Mouse (Mus musculus) lung, embryonic 14.5 days (tissue): Measurements from ENCODE around the gene Chn1. TPM values are rescaled to one million over a fixed set of nuclear protein-coding genes. Genes with fewer than 3 reads are reported as not detected.

Source experiments
- ATAC-seq: fragments of 200-750 bp; cut with Nextera tagmentation; 2 replicates; pipeline ENCODE4 v1.8.0; 2017; ENCODE audit warnings: mild to moderate bottlenecking, moderate TSS enrichment, moderate library complexity; ENCODE audit not compliant: insufficient read depth
- DNase-seq: peaks from one replicate; pipeline ENCODE4 v3.0.0-alpha.2; 2015
- H3K27ac ChIP-seq: fragments of 300-500 bp; sonication (generic); 2 replicates; pipeline ENCODE4 v1.5.1; 2014; ENCODE audit warnings: low read depth, mild to moderate bottlenecking, moderate library complexity
- H3K27me3 ChIP-seq: fragments of 300-500 bp; sonication (generic); 2 replicates; pipeline ENCODE4 v1.6.1; 2014; ENCODE audit warnings: low read length, control low read depth; ENCODE audit not compliant: insufficient read depth
- H3K36me3 ChIP-seq: fragments of 300-500 bp; sonication (generic); 2 replicates; pipeline ENCODE4 v1.6.1; 2014; ENCODE audit warnings: control low read depth; ENCODE audit not compliant: insufficient read depth
- H3K4me1 ChIP-seq: fragments of 300-500 bp; sonication (generic); 2 replicates; pipeline ENCODE4 v1.6.1; 2014; ENCODE audit warnings: antibody characterized with exemption, control low read depth; ENCODE audit not compliant: insufficient read depth
- H3K4me2 ChIP-seq: fragments of 300-500 bp; sonication (generic); 2 replicates; pipeline ENCODE4 v1.6.1; 2014; ENCODE audit warnings: mild to moderate bottlenecking
- H3K4me3 ChIP-seq: fragments of 300-500 bp; sonication (generic); 2 replicates; pipeline ENCODE4 v1.5.1; 2014; ENCODE audit warnings: low read depth, low read length
- H3K9ac ChIP-seq: fragments of 300-500 bp; sonication (generic); 2 replicates; pipeline ENCODE4 v1.6.1; 2014
- H3K9me3 ChIP-seq: fragments of 300-500 bp; sonication (generic); 2 replicates; pipeline ENCODE4 v1.6.1; 2016; ENCODE audit warnings: low read depth, low read length, control low read depth
- CTCF ChIP-seq: IDR thresholded peaks from 2 replicates; pipeline ENCODE4 v1.5.1; 2016; ENCODE audit warnings: antibody characterized with exemption, low read depth
- WGBS: fragments of 180-500 bp; shearing (Covaris S2); extraction: QIAGEN DNeasy Blood & Tissue Kit; methylation state at CpG from one replicate; pipeline ENCODE4 v1.1.7; 2014; 5-methylcytosine and 5-hydroxymethylcytosine counted together
- polyA plus RNA-seq: library from polyadenylated mRNA; unstranded; fragments of >200 nt; fragmentation: Nextera tagmentation; extraction: Ambion mirVana; gene quantifications from 2 replicates; pipeline ENCODE4 v1.2.1, GENCODE M21; 2014

The Chn1 gene
- polyA plus RNA-seq, 1 experiment from 2014 or later = 56.4 TPM

DNA sequence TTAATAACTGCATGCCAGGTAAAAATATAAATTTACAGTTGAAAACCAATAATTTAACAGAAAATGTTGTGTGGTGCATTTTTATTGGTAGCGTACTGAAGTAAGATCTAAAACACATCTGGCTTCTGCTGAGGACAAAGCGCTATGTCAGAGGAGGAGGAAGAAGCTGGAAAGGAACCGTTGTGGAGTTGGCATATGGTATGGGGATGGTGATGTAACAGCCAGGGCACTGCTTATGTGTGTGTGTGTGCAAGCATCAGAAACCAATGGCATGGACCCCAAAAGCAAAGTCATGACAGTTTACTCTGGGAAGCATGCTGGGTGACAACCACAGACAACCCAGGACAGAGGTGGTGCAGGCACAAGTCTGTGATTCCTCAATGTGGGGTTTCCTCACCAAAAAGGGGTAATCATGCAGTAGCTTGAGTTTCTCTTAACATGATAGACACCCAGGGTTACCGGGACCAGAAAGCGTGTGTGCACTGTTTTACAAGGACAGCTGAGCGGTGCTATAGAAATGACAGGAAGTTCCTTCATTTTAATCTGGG is 162.7 kb downstream of the Chn1 start:
- H3K9me3 ChIP-seq = no peaks in the 10 kb centered on the region
- no peak overlapping the region for H3K27ac ChIP-seq
- H3K27me3 ChIP-seq = no peaks in the 10 kb centered on the region
- no peak for ATAC-seq
- 93% methylated on average over 6 of the region's 6 CpGs for WGBS
- H3K4me1 ChIP-seq = no peaks in the 10 kb centered on the region
- H3K4me2 ChIP-seq = no peak overlapping the region
- no peak for DNase-seq
- H3K36me3 ChIP-seq = peaks cover 21% of the 10 kb centered on the region; the same call in 1 of the 2 replicates
- no peak overlapping the region for H3K4me3 ChIP-seq
- no peak for TF ChIP-seq CTCF
- no peak overlapping the region for H3K9ac ChIP-seq

DNA sequence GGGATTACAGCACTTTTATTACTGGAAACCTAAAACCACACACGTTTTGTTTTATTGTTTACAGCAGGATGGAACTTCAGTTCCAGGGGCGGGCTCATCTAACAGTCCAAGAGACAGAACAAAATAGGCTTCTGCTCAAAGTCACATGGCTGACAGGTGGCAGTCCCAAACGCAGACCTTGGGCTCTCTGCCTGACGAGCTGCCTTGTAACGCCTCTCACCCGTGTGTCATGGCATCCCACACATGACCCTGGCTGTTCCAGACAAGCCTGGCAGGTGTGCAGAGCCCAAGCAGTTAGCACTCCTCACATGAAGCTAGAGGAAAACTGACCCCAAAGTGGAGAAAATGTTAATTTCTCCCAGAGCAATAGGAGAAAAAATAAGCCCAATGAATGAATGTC is 163.3 kb downstream of the Chn1 start:
- Histone ChIP-seq H3K9me3 (no peaks in the 10 kb centered on the region), H3K27me3 (no peaks in the 10 kb centered on the region), H3K9ac (no peak overlapping the region), H3K27ac (no peak overlapping the region), H3K36me3 (peaks cover 20% of the 10 kb centered on the region; the same call in 1 of the 2 replicates), H3K4me3 (no peak overlapping the region), H3K4me1 (no peaks in the 10 kb centered on the region), H3K4me2 (no peak overlapping the region)
- 64% methylated on average over 6 of the region's 6 CpGs for WGBS
- DNase-seq = no peak
- TF ChIP-seq CTCF = no peak
- ATAC-seq = no peak

DNA sequence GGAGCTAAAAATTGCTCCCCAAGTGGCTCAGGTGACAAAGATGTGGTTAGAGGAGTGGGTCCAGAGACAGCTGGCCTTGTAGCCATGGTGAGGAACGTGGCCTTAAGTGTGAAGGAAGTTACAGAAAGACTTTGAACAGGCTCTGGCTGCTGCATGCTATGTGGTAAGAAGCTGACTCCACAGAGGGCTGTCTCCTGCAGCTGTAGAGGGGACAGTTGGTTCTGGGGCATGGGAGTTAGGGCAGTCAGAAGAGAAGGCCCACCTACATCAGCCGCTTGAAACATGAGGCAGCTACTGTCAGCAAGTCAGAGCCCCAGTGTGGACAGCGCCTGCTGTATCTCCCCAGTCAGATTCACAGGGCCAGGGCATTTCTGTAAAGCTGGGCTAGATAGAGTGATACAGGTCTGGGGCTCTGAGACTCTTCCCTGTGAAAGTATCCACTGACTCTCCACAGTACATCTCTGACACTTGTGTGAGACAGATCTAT is 165.4 kb downstream of the Chn1 start:
- Histone ChIP-seq H3K9me3 (no peaks in the 10 kb centered on the region), H3K4me3 (no peak overlapping the region), H3K4me2 (no peak overlapping the region), H3K4me1 (0 out of 2 replicates have a peak, but pooled peaks cover 2% of the 10 kb centered on the region), H3K27me3 (no peaks in the 10 kb centered on the region), H3K9ac (no peak overlapping the region), H3K36me3 (peaks cover 13% of the 10 kb centered on the region; the same call in 1 of the 2 replicates), H3K27ac (no peak overlapping the region)
- no peak for TF ChIP-seq CTCF
- no peak for ATAC-seq
- 87% methylated on average over 3 of the region's 3 CpGs for WGBS
- no peak for DNase-seq

- no peaks in the 10 kb centered on the region for H3K9me3 ChIP-seq
- H3K9ac ChIP-seq = no peak overlapping the region
- no peak overlapping the region for H3K4me3 ChIP-seq
- peaks cover 13% of the 10 kb centered on the region; the same call in 1 of the 2 replicates for H3K36me3 ChIP-seq
- no peak for ATAC-seq
- H3K27ac ChIP-seq = no peak overlapping the region
- no peak overlapping the region for H3K4me2 ChIP-seq
- no peaks in the 10 kb centered on the region for H3K27me3 ChIP-seq
- 66% methylated on average over 5 of the region's 5 CpGs for WGBS
- no peak for TF ChIP-seq CTCF
- DNase-seq = no peak
- H3K4me1 ChIP-seq = 0 out of 2 replicates have a peak, but pooled peaks cover 2% of the 10 kb centered on the region
Observed at GRCm38 (mm10) chr2:73609067-73609723, 166.0 kb downstream of the Chn1 start.

DNA sequence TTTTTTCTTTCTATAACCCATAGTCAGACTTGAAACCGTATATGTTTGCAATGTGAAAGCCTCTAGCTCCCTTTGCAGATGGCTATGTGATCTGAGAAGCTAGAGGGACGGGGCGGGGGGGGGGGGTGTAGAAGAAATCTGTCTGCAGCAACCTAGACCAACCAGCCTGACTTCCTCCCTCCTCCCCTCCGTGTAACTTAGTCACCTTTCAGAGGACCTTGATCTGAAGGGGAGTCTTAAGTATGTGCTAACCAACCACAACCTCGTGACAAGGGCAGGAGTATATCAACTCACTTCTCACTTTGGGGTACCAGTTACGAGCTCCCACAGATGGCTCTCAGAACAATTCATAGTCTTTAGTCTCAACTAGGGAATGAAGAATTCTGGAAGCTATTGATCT is 166.8 kb downstream of the Chn1 start:
- no peak overlapping the region for H3K9ac ChIP-seq
- H3K4me2 ChIP-seq = no peak overlapping the region
- no peaks in the 10 kb centered on the region for H3K27me3 ChIP-seq
- no peak for ATAC-seq
- H3K4me1 ChIP-seq = 0 out of 2 replicates have a peak, but pooled peaks cover 2% of the 10 kb centered on the region
- H3K36me3 ChIP-seq = peaks cover 13% of the 10 kb centered on the region; the same call in 1 of the 2 replicates
- no peak overlapping the region for H3K27ac ChIP-seq
- no peak for DNase-seq
- H3K4me3 ChIP-seq = no peak overlapping the region
- TF ChIP-seq CTCF = no peak
- H3K9me3 ChIP-seq = no peaks in the 10 kb centered on the region
- 51% methylated on average over 6 of the region's 6 CpGs for WGBS

DNA sequence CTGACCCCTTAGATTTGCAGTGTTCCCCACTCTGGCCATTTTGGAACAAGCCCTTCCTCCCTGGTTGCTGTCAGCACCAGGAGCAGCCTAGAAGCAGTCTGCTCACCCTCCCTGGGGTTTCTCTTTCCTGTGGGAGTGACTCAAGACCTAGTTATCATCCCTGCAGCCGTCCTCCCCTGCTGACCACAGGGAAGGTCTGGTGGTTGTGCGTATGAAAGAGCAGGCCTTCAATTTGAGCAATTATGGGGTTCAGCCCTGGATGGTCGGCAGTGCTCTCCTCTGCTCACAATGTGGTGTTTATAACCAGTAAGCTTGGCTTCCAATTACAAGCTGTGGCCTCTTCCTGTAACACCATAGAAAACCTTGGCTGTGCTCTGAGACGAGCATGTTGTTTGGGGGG is 167.5 kb downstream of the Chn1 start:
- WGBS = 32% methylated on average over 4 of the region's 4 CpGs
- Histone ChIP-seq H3K4me1 (0 out of 2 replicates have a peak, but pooled peaks cover 2% of the 10 kb centered on the region), H3K9ac (no peak overlapping the region), H3K4me2 (no peak overlapping the region), H3K4me3 (no peak overlapping the region), H3K27me3 (no peaks in the 10 kb centered on the region), H3K27ac (no peak overlapping the region), H3K9me3 (no peaks in the 10 kb centered on the region), H3K36me3 (peaks cover 11% of the 10 kb centered on the region; the same call in 1 of the 2 replicates)
- ATAC-seq (no peak), DNase-seq (no peak)
- TF ChIP-seq CTCF = no peak

GRCm38 (mm10) chr2:73607146-73607545 is 168.0 kb downstream of the Chn1 start:
- peaks cover 8% of the 10 kb centered on the region; the same call in 1 of the 2 replicates for H3K36me3 ChIP-seq
- no peaks in the 10 kb centered on the region for H3K9me3 ChIP-seq
- H3K4me1 ChIP-seq = 0 out of 2 replicates have a peak, but pooled peaks cover 2% of the 10 kb centered on the region
- no peaks in the 10 kb centered on the region for H3K27me3 ChIP-seq
- WGBS = 55% methylated on average over 2 of the region's 2 CpGs
- no peak overlapping the region for H3K9ac ChIP-seq
- DNase-seq (no peak), ATAC-seq (no peak)
- no peak overlapping the region for H3K4me3 ChIP-seq
- no peak overlapping the region for H3K4me2 ChIP-seq
- no peak for TF ChIP-seq CTCF
- no peak overlapping the region for H3K27ac ChIP-seq
